Mouse (Mus musculus): Measurements from ENCODE around the gene Wwtr1. TPM values are rescaled to one million over a fixed set of nuclear protein-coding genes. Genes with fewer than 3 reads are reported as not detected.

Wwtr1 gene
- polyA plus RNA-seq, 1 experiment = 4.0 TPM

GRCm38 (mm10) chr3:57504756-57505155 lies 71.0 kb downstream of the Wwtr1 start:
- Histone ChIP-seq H3K4me3 (replicated peaks; ENCODE audit: control insufficient read depth, low read depth, low read length) (no peak overlapping the region), H3K27ac (ENCODE audit: control insufficient read depth, insufficient read depth, low read depth, low read length, poor library complexity) (no peak overlapping the region), H3K4me1 (ENCODE audit: control insufficient read depth, insufficient read depth, low read length) (no peaks in the 10 kb centered on the region)
- TF ChIP-seq CTCF (IDR thresholded peaks at IDR 0.05; ENCODE audit: control insufficient read depth, insufficient read depth, low read length) = no peak
- no peak for TF ChIP-seq POLR2A (IDR thresholded peaks at IDR 0.05; ENCODE audit: borderline replicate concordance, control insufficient read depth, low read depth, low read length)
- WGBS = 30% methylated on average over 2 of the region's 2 CpGs

GRCm38 (mm10) chr3:57501596-57502220 lies 74.0 kb downstream of the Wwtr1 start:
- TF ChIP-seq POLR2A (IDR thresholded peaks at IDR 0.05; ENCODE audit: borderline replicate concordance, control insufficient read depth, low read depth, low read length) = no peak
- TF ChIP-seq CTCF (IDR thresholded peaks at IDR 0.05; ENCODE audit: control insufficient read depth, insufficient read depth, low read length) = no peak
- Histone ChIP-seq H3K4me1 (ENCODE audit: control insufficient read depth, insufficient read depth, low read length) (no peaks in the 10 kb centered on the region), H3K4me3 (replicated peaks; ENCODE audit: control insufficient read depth, low read depth, low read length) (no peak overlapping the region), H3K27ac (ENCODE audit: control insufficient read depth, insufficient read depth, low read depth, low read length, poor library complexity) (no peak overlapping the region)
- 77% methylated on average over 10 of the region's 10 CpGs for WGBS

DNA sequence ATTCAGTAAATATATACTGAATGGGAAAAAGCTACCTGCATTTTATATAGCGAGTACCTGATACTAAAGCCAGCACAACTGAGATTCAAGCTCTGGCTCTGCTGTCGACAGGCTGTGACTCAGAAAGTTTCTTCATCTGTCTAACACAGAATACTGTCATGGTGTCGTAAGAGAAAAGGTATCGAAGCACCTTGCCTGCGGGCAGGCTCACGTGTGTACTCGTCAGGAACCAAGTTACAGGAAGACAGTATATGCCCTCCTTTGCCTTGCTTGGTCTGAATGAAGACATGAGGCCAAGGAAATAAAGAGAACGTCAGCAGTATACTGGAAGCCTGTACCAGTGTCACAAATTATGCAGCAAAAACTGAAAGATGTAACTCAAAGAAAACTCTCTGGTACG lies 74.9 kb downstream of the Wwtr1 start:
- Histone ChIP-seq H3K27ac (ENCODE audit: control insufficient read depth, insufficient read depth, low read depth, low read length, poor library complexity) (no peak overlapping the region), H3K4me3 (replicated peaks; ENCODE audit: control insufficient read depth, low read depth, low read length) (no peak overlapping the region), H3K4me1 (ENCODE audit: control insufficient read depth, insufficient read depth, low read length) (no peaks in the 10 kb centered on the region)
- 85% methylated on average over 9 of the region's 9 CpGs for WGBS
- TF ChIP-seq POLR2A (IDR thresholded peaks at IDR 0.05; ENCODE audit: borderline replicate concordance, control insufficient read depth, low read depth, low read length) = no peak
- no peak for TF ChIP-seq CTCF (IDR thresholded peaks at IDR 0.05; ENCODE audit: control insufficient read depth, insufficient read depth, low read length)

- Histone ChIP-seq H3K27ac (ENCODE audit: control insufficient read depth, insufficient read depth, low read depth, low read length, poor library complexity) (no peak overlapping the region), H3K4me1 (ENCODE audit: control insufficient read depth, insufficient read depth, low read length) (no peaks in the 10 kb centered on the region), H3K4me3 (replicated peaks; ENCODE audit: control insufficient read depth, low read depth, low read length) (no peak overlapping the region)
- WGBS = 76% methylated on average over 1 of the region's 1 CpGs
- TF ChIP-seq POLR2A (IDR thresholded peaks at IDR 0.05; ENCODE audit: borderline replicate concordance, control insufficient read depth, low read depth, low read length) (no peak), CTCF (IDR thresholded peaks at IDR 0.05; ENCODE audit: control insufficient read depth, insufficient read depth, low read length) (no peak)
Measured at GRCm38 (mm10) chr3:57497791-57498190, 77.9 kb downstream of the Wwtr1 start.

DNA sequence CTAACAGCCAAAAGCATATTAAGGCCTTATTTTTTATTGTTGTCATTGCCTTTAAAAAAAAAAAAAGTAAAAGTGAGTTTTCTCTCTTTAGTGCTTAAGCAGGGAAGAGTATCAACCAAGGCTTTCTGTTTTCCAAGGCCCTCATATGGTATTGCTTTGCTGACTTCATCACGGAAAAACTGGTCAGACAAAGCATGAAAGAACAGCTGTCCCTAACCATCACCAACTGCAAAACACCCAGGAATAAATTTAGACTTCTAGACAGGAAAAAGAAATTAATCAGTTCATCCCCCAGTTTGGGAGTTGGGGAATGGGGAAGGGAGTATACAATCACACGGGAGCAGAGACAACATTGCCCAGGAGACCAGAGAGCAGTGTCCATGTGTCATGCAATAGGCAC lies 79.3 kb downstream of the Wwtr1 start:
- Histone ChIP-seq H3K4me3 (replicated peaks; ENCODE audit: control insufficient read depth, low read depth, low read length) (no peak overlapping the region), H3K27ac (ENCODE audit: control insufficient read depth, insufficient read depth, low read depth, low read length, poor library complexity) (no peak overlapping the region), H3K4me1 (ENCODE audit: control insufficient read depth, insufficient read depth, low read length) (no peaks in the 10 kb centered on the region)
- TF ChIP-seq CTCF (IDR thresholded peaks at IDR 0.05; ENCODE audit: control insufficient read depth, insufficient read depth, low read length) (no peak), POLR2A (IDR thresholded peaks at IDR 0.05; ENCODE audit: borderline replicate concordance, control insufficient read depth, low read depth, low read length) (no peak)
- 66% methylated on average over 2 of the region's 2 CpGs for WGBS

DNA sequence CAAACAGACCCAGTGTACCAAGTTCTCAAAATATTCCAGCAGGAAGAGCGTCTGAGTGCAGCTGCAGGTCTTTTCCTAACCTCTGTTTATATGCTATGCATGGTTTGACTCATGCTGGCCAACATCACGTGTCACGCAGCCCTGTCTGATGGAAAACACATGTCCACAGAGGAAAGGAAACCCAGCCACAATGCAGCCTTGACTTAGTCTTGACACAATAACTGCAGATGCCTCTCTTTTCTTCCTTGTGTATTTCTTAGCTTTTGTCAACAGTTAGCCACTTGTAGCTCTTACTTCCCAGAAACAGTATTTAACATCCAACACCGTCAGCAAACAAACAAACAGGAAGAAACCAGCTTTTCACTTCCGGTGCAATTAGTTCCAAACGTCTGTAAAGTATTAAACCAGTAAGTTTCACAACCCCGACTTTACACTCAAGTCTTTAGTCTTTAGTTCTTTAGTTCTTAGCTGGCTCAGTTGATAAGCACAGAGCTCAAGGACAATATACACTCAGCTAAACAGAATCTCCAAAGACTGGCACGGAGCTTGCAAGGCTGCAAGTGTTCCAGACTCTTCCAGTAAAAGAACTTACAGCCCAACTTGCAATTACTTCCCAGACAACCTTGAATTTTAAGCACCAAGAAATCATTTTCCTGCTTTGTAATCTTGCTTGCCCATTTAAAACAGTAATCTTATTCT lies 88.1 kb downstream of the Wwtr1 start:
- no peaks in the 10 kb centered on the region for H3K4me1 ChIP-seq (ENCODE audit: control insufficient read depth, insufficient read depth, low read length)
- TF ChIP-seq POLR2A (IDR thresholded peaks at IDR 0.05; ENCODE audit: borderline replicate concordance, control insufficient read depth, low read depth, low read length) = no peak
- TF ChIP-seq CTCF (IDR thresholded peaks at IDR 0.05; ENCODE audit: control insufficient read depth, insufficient read depth, low read length) = no peak
- 38% methylated on average over 8 of the region's 8 CpGs for WGBS

DNA sequence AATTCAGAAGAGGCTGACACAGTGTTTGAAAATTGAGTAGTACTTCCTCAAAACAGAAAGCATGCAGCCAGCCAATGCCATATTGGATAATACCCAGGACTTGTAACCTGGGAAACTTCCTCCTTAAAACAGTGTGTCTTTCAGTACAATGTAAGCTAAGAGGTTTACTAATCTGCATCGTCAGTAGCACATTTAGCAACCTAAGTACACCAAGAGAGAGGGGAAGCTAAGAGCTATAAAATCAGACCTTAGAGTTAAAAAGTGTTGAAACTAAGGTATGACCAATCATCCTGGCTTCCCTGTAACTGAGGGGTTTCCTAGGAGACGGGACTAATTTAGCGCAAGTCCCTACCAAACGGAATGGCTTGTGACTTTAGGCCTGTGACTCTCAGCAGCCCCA lies 89.6 kb downstream of the Wwtr1 start:
- 72% methylated on average over 4 of the region's 4 CpGs for WGBS
- H3K27ac ChIP-seq (ENCODE audit: control insufficient read depth, insufficient read depth, low read depth, low read length, poor library complexity) = no peak overlapping the region
- TF ChIP-seq CTCF (IDR thresholded peaks at IDR 0.05; ENCODE audit: control insufficient read depth, insufficient read depth, low read length) = no peak
- TF ChIP-seq POLR2A (IDR thresholded peaks at IDR 0.05; ENCODE audit: borderline replicate concordance, control insufficient read depth, low read depth, low read length) = no peak
- H3K4me3 ChIP-seq (replicated peaks; ENCODE audit: control insufficient read depth, low read depth, low read length) = no peak overlapping the region
- H3K4me1 ChIP-seq (ENCODE audit: control insufficient read depth, insufficient read depth, low read length) = no peaks in the 10 kb centered on the region

More for the DNA sequence above, 88.1 kb downstream of the Wwtr1 start:
- no peak overlapping the region for H3K27ac ChIP-seq (ENCODE audit: control insufficient read depth, insufficient read depth, low read depth, low read length, poor library complexity)
- H3K4me3 ChIP-seq (replicated peaks; ENCODE audit: control insufficient read depth, low read depth, low read length) = no peak overlapping the region

- H3K27ac ChIP-seq (ENCODE audit: control insufficient read depth, insufficient read depth, low read depth, low read length, poor library complexity) = no peak overlapping the region
- H3K4me3 ChIP-seq (replicated peaks; ENCODE audit: control insufficient read depth, low read depth, low read length) = no peak overlapping the region
- 71% methylated on average over 5 of the region's 5 CpGs for WGBS
- H3K4me1 ChIP-seq (ENCODE audit: control insufficient read depth, insufficient read depth, low read length) = no peaks in the 10 kb centered on the region
- TF ChIP-seq POLR2A (IDR thresholded peaks at IDR 0.05; ENCODE audit: borderline replicate concordance, control insufficient read depth, low read depth, low read length) (no peak), CTCF (IDR thresholded peaks at IDR 0.05; ENCODE audit: control insufficient read depth, insufficient read depth, low read length) (no peak)
Measured at GRCm38 (mm10) chr3:57481981-57482380, 93.7 kb downstream of the Wwtr1 start.
